34 mouse cellular contexts compared by ENCODE assay signal in the genomic region with DNA sequence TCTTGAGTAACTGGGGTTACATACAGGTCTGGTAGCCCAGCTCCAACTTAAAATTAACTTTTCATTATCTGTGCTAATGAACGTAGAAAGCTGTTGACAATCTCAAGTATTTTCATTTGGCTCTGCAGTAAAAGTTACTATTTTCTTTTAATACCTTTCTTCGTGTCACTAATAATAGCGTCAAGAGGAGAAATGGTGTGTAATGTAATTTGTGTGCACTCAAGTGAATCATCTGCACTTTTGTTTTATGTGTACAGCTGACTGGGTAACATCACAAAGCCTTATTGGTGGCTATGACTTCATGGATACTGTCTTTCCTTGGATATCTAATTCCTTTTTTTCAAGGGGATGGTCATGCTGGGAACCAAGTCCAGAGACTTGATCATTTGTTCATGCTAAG. TPM values are rescaled to one million over a fixed set of nuclear protein-coding genes. Genes with fewer than 3 reads are reported as not detected.
"Had no signal": no experiment of that assay in that cellular context is flagged by ENCODE, and none has a peak within 500 bp of the region (broad histone marks: within the 10 kb centered on the region; RNA-seq: fewer than 3 reads in every experiment).

No protein-coding gene starts in this region.

- DNase-seq: cerebellum, adult 2 months; cerebellum, adult 8-10 months; cerebellum, adult 9-10 months; cerebellum, adult 9-11 months; cerebellum, postnatal 10 days; cerebellum, postnatal 14 days; cerebellum, postnatal 25 days; cerebellum, postnatal 36 days; embryo, embryonic 11 days; forebrain, postnatal 0 days; gastrocnemius, adult 2 months; gastrocnemius, postnatal 10 days; gastrocnemius, postnatal 14 days; gastrocnemius, postnatal 25 days; gastrocnemius, postnatal 36 days; heart, adult 11 months; heart, adult 18-20 months had no signal

- H3K4me3 ChIP-seq: embryonic facial prominence, embryonic 10.5 days; embryonic facial prominence, embryonic 12.5 days; embryonic facial prominence, embryonic 13.5 days; embryonic facial prominence, embryonic 15.5 days; erythroblast, embryonic 14.5 days; forebrain, embryonic 10.5 days; forebrain, embryonic 12.5 days; forebrain, embryonic 13.5 days; forebrain, embryonic 15.5 days; gastrocnemius, adult 2 months had no signal

- H3K4me2 ChIP-seq: embryonic facial prominence, embryonic 12.5 days; embryonic facial prominence, embryonic 13.5 days; embryonic facial prominence, embryonic 15.5 days; forebrain, embryonic 12.5 days; forebrain, embryonic 13.5 days; forebrain, embryonic 15.5 days had no signal

- H3K27me3 ChIP-seq: embryonic facial prominence, embryonic 12.5 days; embryonic facial prominence, embryonic 13.5 days; embryonic facial prominence, embryonic 15.5 days; forebrain, embryonic 12.5 days; forebrain, embryonic 13.5 days; forebrain, embryonic 15.5 days had no signal

- ATAC-seq: forebrain, embryonic 13.5 days; forebrain, embryonic 14.5 days; forebrain, embryonic 15.5 days; forebrain, embryonic 16.5 days; forebrain, postnatal 0 days had no signal

- H3K36me3 ChIP-seq: embryonic facial prominence, embryonic 15.5 days; forebrain, embryonic 15.5 days had no signal

- H3K27ac ChIP-seq: embryonic facial prominence, embryonic 10.5 days; embryonic facial prominence, embryonic 12.5 days; embryonic facial prominence, embryonic 13.5 days; embryonic facial prominence, embryonic 15.5 days; forebrain, embryonic 10.5 days; forebrain, embryonic 12.5 days; forebrain, embryonic 13.5 days; forebrain, embryonic 15.5 days; gastrocnemius, adult 2 months had no signal

- H3K4me1 ChIP-seq: embryonic facial prominence, embryonic 10.5 days; embryonic facial prominence, embryonic 12.5 days; embryonic facial prominence, embryonic 13.5 days; embryonic facial prominence, embryonic 15.5 days; forebrain, embryonic 10.5 days; forebrain, embryonic 12.5 days; forebrain, embryonic 13.5 days; forebrain, embryonic 15.5 days had no signal

- H3K9me3 ChIP-seq: embryonic facial prominence, embryonic 10.5 days; embryonic facial prominence, embryonic 12.5 days; embryonic facial prominence, embryonic 13.5 days; embryonic facial prominence, embryonic 15.5 days; forebrain, embryonic 10.5 days; forebrain, embryonic 12.5 days; forebrain, embryonic 13.5 days; forebrain, embryonic 15.5 days had no signal

- H3K9ac ChIP-seq: embryonic facial prominence, embryonic 12.5 days; embryonic facial prominence, embryonic 13.5 days; embryonic facial prominence, embryonic 15.5 days; forebrain, embryonic 12.5 days; forebrain, embryonic 13.5 days; forebrain, embryonic 15.5 days; forebrain, postnatal 0 days had no signal

RNA-seq across cellular contexts. Expression of a gene that starts 1.1 kb away (rescaled TPM):
- polyA plus RNA-seq: cerebellum, adult 2 months; cortical plate, adult 2 months; embryonic facial prominence, embryonic 10.5 days; embryonic facial prominence, embryonic 11.5 days; embryonic facial prominence, embryonic 12.5 days; embryonic facial prominence, embryonic 13.5 days; embryonic facial prominence, embryonic 14.5 days; embryonic facial prominence, embryonic 15.5 days; erythroblast, embryonic 14.5 days; forebrain, embryonic 10.5 days; forebrain, embryonic 11.5 days; forebrain, embryonic 12.5 days; forebrain, embryonic 13.5 days; forebrain, embryonic 14.5 days; forebrain, embryonic 15.5 days; forebrain, embryonic 16.5 days; forebrain, postnatal 0 days; frontal cortex, adult 2 months; gonadal fat pad, adult 2 months had no signal
